Mouse (Mus musculus) testis, adult 2 months (tissue): ENCODE data around the gene Dok1.

Source experiments
- CTCF ChIP-seq: fragments of 200-500 bp; IDR thresholded peaks from 2 replicates; pipeline ENCODE4 v1.5.1; 2012; ENCODE audit warnings: low read depth, mild to moderate bottlenecking, inconsistent platforms, low read length, moderate library complexity; ENCODE audit not compliant: control insufficient read depth, insufficient read depth, insufficient replicate concordance
- POLR2A ChIP-seq: fragments of 200-500 bp; IDR thresholded peaks from 2 replicates; pipeline ENCODE4 v1.6.1; 2012; ENCODE audit warnings: low read depth, mild to moderate bottlenecking, inconsistent platforms, low read length, moderate library complexity; ENCODE audit not compliant: control insufficient read depth

DNA sequence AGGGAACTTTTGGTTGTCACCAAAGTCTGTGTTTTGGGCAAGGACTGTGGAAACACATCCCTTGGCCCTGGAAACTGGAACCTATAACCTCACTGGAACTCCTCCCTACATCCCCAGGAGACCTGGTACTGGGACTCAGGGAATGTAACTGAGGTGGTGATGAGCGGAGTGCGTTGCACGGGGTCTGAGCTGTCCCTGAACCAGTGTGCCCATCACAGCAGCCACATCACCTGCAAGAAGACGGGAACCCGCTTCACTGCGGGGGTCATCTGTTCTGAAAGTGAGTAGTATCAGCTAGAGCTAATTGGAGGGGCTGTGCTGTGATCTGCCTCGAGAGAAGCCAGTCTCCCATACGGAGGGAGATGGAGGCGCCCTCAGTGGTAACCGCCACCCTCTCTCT lies 16.1 kb upstream of the Dok1 start:
- no peak for TF ChIP-seq CTCF
- no peak for TF ChIP-seq POLR2A
